Mouse (Mus musculus) midbrain, embryonic 10.5 days (tissue): Measurements from ENCODE around the gene Nlrp4c. TPM values are rescaled to one million over a fixed set of nuclear protein-coding genes. Genes with fewer than 3 reads are reported as not detected.
"Not testable (repeated sequence)": the region's sequence is repeated elsewhere in the genome, so short reads cannot be mapped to it uniquely, and the experiment has no call there.

Experiments used
- DNase-seq: peaks from one replicate; pipeline ENCODE4 v3.0.0-alpha.2; 2017; ENCODE audit warnings: low spot score
- H3K27ac ChIP-seq: fragments of 300-500 bp; sonication (generic); replicated peaks from 2 replicates; pipeline ENCODE4 v1.5.1; 2016; ENCODE audit warnings: mild to moderate bottlenecking
- H3K27me3 ChIP-seq: fragments of 300-500 bp; sonication (generic); 2 replicates; pipeline ENCODE4 v1.6.1; 2016; ENCODE audit warnings: low read depth, mild to moderate bottlenecking; ENCODE audit not compliant: poor library complexity, severe bottlenecking
- H3K36me3 ChIP-seq: fragments of 300-500 bp; sonication (generic); 2 replicates; pipeline ENCODE4 v1.6.1; 2016; ENCODE audit warnings: mild to moderate bottlenecking, moderate library complexity
- H3K4me1 ChIP-seq: fragments of 300-500 bp; sonication (generic); 2 replicates; pipeline ENCODE4 v1.6.1; 2016
- H3K4me3 ChIP-seq: fragments of 300-500 bp; sonication (generic); 2 replicates; pipeline ENCODE4 v1.5.1; 2016; ENCODE audit warnings: mild to moderate bottlenecking, moderate library complexity
- H3K9me3 ChIP-seq: fragments of 300-500 bp; sonication (generic); replicated peaks from 2 replicates; pipeline ENCODE4 v1.6.1; 2016; ENCODE audit warnings: mild to moderate bottlenecking
- WGBS: fragments of 180-500 bp; shearing (Covaris S2); methylation state at CpG from one replicate; pipeline ENCODE4 v1.1.7; 2016; 5-methylcytosine and 5-hydroxymethylcytosine counted together
- polyA plus RNA-seq: library from polyadenylated mRNA; unstranded; fragments of >200 nt; fragmentation: Nextera tagmentation; extraction: Ambion mirVana; gene quantifications from 2 replicates; pipeline ENCODE4 v1.2.1, GENCODE M21; 2016

Nlrp4c gene
- polyA plus RNA-seq = not detected in 2 replicates

- DNase-seq = no peak
- 84% methylated on average over 11 of the region's 11 CpGs for WGBS
- no peaks in the 10 kb centered on the region for H3K27me3 ChIP-seq
- H3K4me3 ChIP-seq = no peak within 1 kb of the TSS
- H3K9me3 ChIP-seq = peaks cover 72% of the 10 kb centered on the region
- no peaks in the 10 kb centered on the region for H3K4me1 ChIP-seq
- no peaks in the 10 kb centered on the region for H3K36me3 ChIP-seq
- H3K27ac ChIP-seq = no peak within 1 kb of the TSS
Measured at GRCm38 (mm10) chr7:6044861-6045260, at the start of gene Nlrp4c. Gene Nlrp4c, plus strand, starts transcription at chr7:6045161.

GRCm38 (mm10) chr7:6010910-6011309 lies 34.1 kb upstream of the Nlrp4c start, which contains the start of gene Vmn1r65:
Gene Vmn1r65, minus strand, starts transcription at chr7:6011010.
- Histone ChIP-seq H3K27me3 (no peaks in the 10 kb centered on the region), H3K27ac (no peak within 1 kb of the TSS), H3K9me3 (peaks cover 65% of the 10 kb centered on the region), H3K4me1 (no peaks in the 10 kb centered on the region), H3K4me3 (no peak within 1 kb of the TSS), H3K36me3 (no peaks in the 10 kb centered on the region)
- no peak for DNase-seq
- 98% methylated on average over 1 of the region's 1 CpGs for WGBS

- Histone ChIP-seq H3K4me1 (no peaks in the 10 kb centered on the region), H3K36me3 (no peaks in the 10 kb centered on the region), H3K27ac (no peak overlapping the region), H3K4me3 (no peak overlapping the region), H3K9me3 (peaks cover 21% of the 10 kb centered on the region; the same call in 1 of the 2 replicates), H3K27me3 (no peaks in the 10 kb centered on the region)
- 74% methylated on average over 3 of the region's 3 CpGs for WGBS
- DNase-seq = no peak
Measured at GRCm38 (mm10) chr7:6119501-6119900, 74.5 kb downstream of the Nlrp4c start.

GRCm38 (mm10) chr7:6120104-6120503 lies 75.1 kb downstream of the Nlrp4c start:
- H3K9me3 ChIP-seq = peaks cover 21% of the 10 kb centered on the region; the same call in 1 of the 2 replicates
- 75% methylated on average over 2 of the region's 2 CpGs for WGBS
- H3K36me3 ChIP-seq, DNase-seq, H3K4me3 ChIP-seq, H3K27me3 ChIP-seq, H3K27ac ChIP-seq, H3K4me1 ChIP-seq: not testable (repeated sequence)

GRCm38 (mm10) chr7:6121128-6121527 lies 76.2 kb downstream of the Nlrp4c start:
- 66% methylated on average over 1 of the region's 1 CpGs for WGBS
- peaks cover 15% of the 10 kb centered on the region; the same call in 1 of the 2 replicates for H3K9me3 ChIP-seq
- not testable (repeated sequence) for H3K4me3 ChIP-seq, DNase-seq, H3K27me3 ChIP-seq, H3K27ac ChIP-seq, H3K36me3 ChIP-seq, H3K4me1 ChIP-seq

GRCm38 (mm10) chr7:6126690-6127448 lies 81.9 kb downstream of the Nlrp4c start:
- DNase-seq = peak; percentile 58

GRCm38 (mm10) chr7:6130346-6130745 lies 85.4 kb downstream of the Nlrp4c start:
- DNase-seq = no peak
- 51% methylated on average over 4 of the region's 4 CpGs for WGBS

More at GRCm38 (mm10) chr7:6126690-6127448, 81.9 kb downstream of the Nlrp4c start:
- no peak overlapping the region for H3K27ac ChIP-seq
- no peaks in the 10 kb centered on the region for H3K27me3 ChIP-seq
- H3K4me3 ChIP-seq = no peak overlapping the region
- peaks cover 6% of the 10 kb centered on the region; the same call in 1 of the 2 replicates for H3K9me3 ChIP-seq
- peaks cover 16% of the 10 kb centered on the region for H3K36me3 ChIP-seq
- WGBS = 42% methylated on average over 7 of the region's 7 CpGs
- no peaks in the 10 kb centered on the region for H3K4me1 ChIP-seq

GRCm38 (mm10) chr7:6132646-6133045 lies 87.7 kb downstream of the Nlrp4c start:
- peaks cover 19% of the 10 kb centered on the region for H3K9me3 ChIP-seq
- 73% methylated on average over 30 of the region's 30 CpGs for WGBS
- DNase-seq = no peak
- H3K36me3 ChIP-seq = peaks cover 65% of the 10 kb centered on the region
- no peak overlapping the region for H3K27ac ChIP-seq
- no peak overlapping the region for H3K4me3 ChIP-seq
- no peaks in the 10 kb centered on the region for H3K4me1 ChIP-seq
- H3K27me3 ChIP-seq = no peaks in the 10 kb centered on the region

More at GRCm38 (mm10) chr7:6130346-6130745, 85.4 kb downstream of the Nlrp4c start:
- Histone ChIP-seq H3K4me3 (no peak overlapping the region), H3K27me3 (no peaks in the 10 kb centered on the region), H3K4me1 (no peaks in the 10 kb centered on the region), H3K9me3 (peaks cover 19% of the 10 kb centered on the region), H3K27ac (no peak overlapping the region), H3K36me3 (peaks cover 47% of the 10 kb centered on the region)

GRCm38 (mm10) chr7:6136497-6136896 lies 91.5 kb downstream of the Nlrp4c start:
- H3K36me3 ChIP-seq = peaks cover 83% of the 10 kb centered on the region

GRCm38 (mm10) chr7:6139295-6139694 lies 94.3 kb downstream of the Nlrp4c start:
- Histone ChIP-seq H3K27ac (no peak overlapping the region), H3K27me3 (no peaks in the 10 kb centered on the region), H3K9me3 (no peaks in the 10 kb centered on the region), H3K4me1 (no peaks in the 10 kb centered on the region), H3K4me3 (no peak overlapping the region), H3K36me3 (peaks cover 67% of the 10 kb centered on the region)
- no peak for DNase-seq
- WGBS = 88% methylated on average over 3 of the region's 3 CpGs

More at GRCm38 (mm10) chr7:6136497-6136896, 91.5 kb downstream of the Nlrp4c start:
- no peak overlapping the region for H3K4me3 ChIP-seq
- no peak for DNase-seq
- no peaks in the 10 kb centered on the region for H3K27me3 ChIP-seq
- peaks cover 19% of the 10 kb centered on the region for H3K9me3 ChIP-seq
- no peaks in the 10 kb centered on the region for H3K4me1 ChIP-seq
- H3K27ac ChIP-seq = no peak overlapping the region

GRCm38 (mm10) chr7:6143991-6144531 lies 99.1 kb downstream of the Nlrp4c start:
- Histone ChIP-seq H3K4me1 (no peaks in the 10 kb centered on the region), H3K36me3 (peaks cover 42% of the 10 kb centered on the region), H3K4me3 (no peak overlapping the region), H3K27me3 (no peaks in the 10 kb centered on the region), H3K27ac (no peak overlapping the region), H3K9me3 (no peaks in the 10 kb centered on the region)
- WGBS = 93% methylated on average over 2 of the region's 2 CpGs
- no peak for DNase-seq

- H3K27me3 ChIP-seq = no peaks in the 10 kb centered on the region
- H3K4me3 ChIP-seq = no peak overlapping the region
- DNase-seq = no peak
- H3K36me3 ChIP-seq = peaks cover 27% of the 10 kb centered on the region
- no peaks in the 10 kb centered on the region for H3K9me3 ChIP-seq
- whole genome bisulfite sequencing = 93% methylated on average over 8 of the region's 8 CpGs
- no peaks in the 10 kb centered on the region for H3K4me1 ChIP-seq
- no peak overlapping the region for H3K27ac ChIP-seq
Measured at GRCm38 (mm10) chr7:6145423-6146188, 100.6 kb downstream of the Nlrp4c start.
